Mouse (Mus musculus) stomach, postnatal 0 days (tissue): ENCODE results near the gene Gcnt7.

Experiments
- CTCF ChIP-seq: IDR thresholded peaks from 2 replicates; pipeline ENCODE4 v1.5.1; 2016; ENCODE audit warnings: antibody characterized with exemption, low read depth, mild to moderate bottlenecking, moderate library complexity
- EP300 ChIP-seq: optimal IDR thresholded peaks from 2 replicates; pipeline ENCODE3; 2016; ENCODE audit warnings: antibody characterized with exemption

DNA sequence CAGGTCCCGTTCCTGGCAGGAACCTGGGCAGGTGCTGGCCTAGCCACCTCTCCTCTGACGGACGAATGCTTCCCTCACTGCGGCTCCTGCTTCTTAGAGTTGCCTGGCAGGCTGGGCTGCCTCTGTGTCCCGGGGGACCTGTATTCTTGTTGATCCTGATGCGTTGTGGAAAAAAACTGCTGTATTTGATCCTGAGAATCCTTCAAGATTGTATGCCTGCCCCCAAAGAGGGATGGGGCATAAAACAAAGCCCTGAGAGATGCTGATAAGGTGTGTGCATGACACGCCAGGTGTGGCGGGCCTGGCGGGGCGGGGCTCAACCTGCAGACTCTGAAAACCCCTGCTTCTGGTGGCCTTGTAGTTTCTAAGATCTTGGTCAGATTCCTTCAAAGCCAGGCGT is at the start of gene Gcnt7:
- TF ChIP-seq EP300 (no peak), CTCF (no peak)
